Mouse (Mus musculus): ENCODE data around the gene Slc10a7.
"Not testable (repeated sequence)": the region's sequence is repeated elsewhere in the genome, so short reads cannot be mapped to it uniquely, and the experiment has no call there.

Slc10a7 gene

GRCm38 (mm10) chr8:78678541-78679219 is 169.5 kb downstream of the Slc10a7 start:
- DNase-seq, result no peak

- DNase-seq, result no peak
Observed at GRCm38 (mm10) chr8:78690795-78691194, 181.6 kb downstream of the Slc10a7 start.

- DNase-seq, result no peak
Observed at GRCm38 (mm10) chr8:78698331-78698741, 189.2 kb downstream of the Slc10a7 start.

GRCm38 (mm10) chr8:78703068-78703820 is 194.1 kb downstream of the Slc10a7 start:
- DNase-seq, result no peak

GRCm38 (mm10) chr8:78705980-78706379 is 196.8 kb downstream of the Slc10a7 start:
- DNase-seq, result no peak

- no peak for DNase-seq
Observed at GRCm38 (mm10) chr8:78709948-78710644, 200.9 kb downstream of the Slc10a7 start.

- no peak for DNase-seq
Observed at GRCm38 (mm10) chr8:78710961-78711360, 201.8 kb downstream of the Slc10a7 start.

- DNase-seq, result no peak
Observed at GRCm38 (mm10) chr8:78714880-78715279, 205.7 kb downstream of the Slc10a7 start.

- DNase-seq, result no peak
Observed at GRCm38 (mm10) chr8:78716546-78716945, 207.4 kb downstream of the Slc10a7 start.

GRCm38 (mm10) chr8:78717191-78717590 is 208.0 kb downstream of the Slc10a7 start:
- DNase-seq, result not testable (repeated sequence)

GRCm38 (mm10) chr8:78719279-78720040 is 210.3 kb downstream of the Slc10a7 start:
- DNase-seq, result peak; percentile 25

- DNase-seq, result no peak
Observed at GRCm38 (mm10) chr8:78720041-78720414, 210.9 kb downstream of the Slc10a7 start.

- DNase-seq, result no peak
Observed at GRCm38 (mm10) chr8:78721576-78721975, 212.4 kb downstream of the Slc10a7 start.

- DNase-seq, result no peak
Observed at GRCm38 (mm10) chr8:78722201-78722600, 213.1 kb downstream of the Slc10a7 start.

- DNase-seq, result no peak
Observed at GRCm38 (mm10) chr8:78724832-78725231, 215.7 kb downstream of the Slc10a7 start.

- DNase-seq, result no peak
Observed at GRCm38 (mm10) chr8:78728240-78728639, 219.1 kb downstream of the Slc10a7 start.

- no peak for DNase-seq
Observed at GRCm38 (mm10) chr8:78732410-78732809, 223.3 kb downstream of the Slc10a7 start.

- DNase-seq, result no peak
Observed at GRCm38 (mm10) chr8:78732995-78733512, 223.9 kb downstream of the Slc10a7 start.

- no peak for DNase-seq
Observed at GRCm38 (mm10) chr8:78734721-78735517, 225.8 kb downstream of the Slc10a7 start.

GRCm38 (mm10) chr8:78738304-78738703 is 229.2 kb downstream of the Slc10a7 start:
- DNase-seq, result no peak

- no peak for DNase-seq
Observed at GRCm38 (mm10) chr8:78740936-78741335, 231.8 kb downstream of the Slc10a7 start.

GRCm38 (mm10) chr8:78741496-78741895 is 232.3 kb downstream of the Slc10a7 start:
- DNase-seq, result no peak

Data from thymus, postnatal 4 days (tissue).